Mouse (Mus musculus): ENCODE measurements at regions not wholly inside any gene's neighbourhood (a gene's known extent, or its start where the extent isn't known, plus 50 kb on each side); places are given as distances from the start of the nearest gene placed in this dataset.

DNA sequence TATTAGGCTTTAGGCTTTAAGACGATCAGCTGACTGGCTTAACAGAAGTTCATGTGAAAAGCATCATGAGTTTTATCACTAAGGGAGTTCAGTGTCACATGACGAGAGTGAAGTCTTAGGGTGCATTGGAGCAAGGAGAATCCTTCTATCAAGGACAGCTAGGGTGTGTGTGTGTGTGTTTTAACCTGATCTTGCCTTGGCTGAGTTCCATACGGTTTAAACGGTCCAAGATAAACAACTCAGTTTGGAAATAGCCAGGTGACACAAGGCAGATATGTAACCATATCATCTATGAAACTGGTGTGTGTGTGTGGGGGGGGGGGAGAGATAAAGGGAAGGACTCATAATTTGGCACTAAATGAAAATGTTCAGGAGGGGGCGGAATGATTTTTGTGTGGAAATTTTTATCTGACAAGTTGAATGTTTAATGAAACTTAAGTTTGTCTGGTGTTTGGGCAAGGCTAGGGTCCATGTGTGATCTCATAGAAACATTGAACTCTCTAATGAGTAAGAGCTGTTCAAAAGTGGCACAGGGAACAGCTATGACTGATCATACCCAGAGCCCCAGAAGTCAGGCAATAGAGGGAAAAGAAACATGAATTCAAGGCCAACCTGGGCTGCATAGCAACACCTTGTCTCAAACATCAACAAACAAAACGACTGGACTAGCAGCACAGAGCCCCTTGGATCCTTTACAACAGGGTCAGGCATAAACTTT lies 132.2 kb upstream of the Map3k1 start:
- no peak for ATAC-seq
- no peak for DNase-seq (ENCODE audit: low spot score)

DNA sequence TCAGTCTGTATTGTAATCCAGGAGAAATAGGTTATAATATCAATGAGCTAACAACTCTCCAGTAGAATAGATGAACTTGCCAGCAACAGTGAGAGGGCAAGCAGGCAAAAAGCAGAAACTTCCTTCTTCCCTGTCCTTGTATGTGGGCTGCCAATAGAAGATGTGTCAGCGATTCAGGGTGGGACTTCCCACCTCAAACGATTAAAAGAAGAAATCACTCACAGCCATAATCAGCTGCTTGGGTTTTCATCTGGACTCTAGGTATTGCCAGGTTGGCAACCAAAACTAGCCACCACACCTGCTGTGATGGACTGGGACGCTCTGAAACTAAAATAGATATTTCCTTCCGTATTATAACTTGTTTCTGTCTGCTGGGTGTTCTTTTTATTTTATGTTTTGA lies 133.2 kb upstream of the Map3k1 start:
- no peak overlapping the region for H3K9ac ChIP-seq (ENCODE audit: low read length)
- no peaks in the 10 kb centered on the region for H3K36me3 ChIP-seq (ENCODE audit: control insufficient read depth, insufficient read depth, low read length)
- peaks cover 4% of the 10 kb centered on the region; the same call in 1 of the 2 replicates for H3K4me1 ChIP-seq (ENCODE audit: control insufficient read depth, insufficient read depth, low read length)
- no peak overlapping the region for H3K4me2 ChIP-seq (ENCODE audit: low read length)
- no peak overlapping the region for H3K27ac ChIP-seq (ENCODE audit: low read depth, low read length)
- no peaks in the 10 kb centered on the region for H3K27me3 ChIP-seq (replicated peaks; ENCODE audit: control insufficient read depth, insufficient read depth, low read length)
- no peaks in the 10 kb centered on the region for H3K9me3 ChIP-seq (replicated peaks; ENCODE audit: control insufficient read depth, low read length)
- no peak overlapping the region for H3K4me3 ChIP-seq (ENCODE audit: low read depth, low read length)
- no peak for DNase-seq (ENCODE audit: low spot score)
- no peak for ATAC-seq
- 91% methylated on average over 4 of the region's 4 CpGs for WGBS

More for the DNA sequence above, 132.2 kb upstream of the Map3k1 start:
- no peaks in the 10 kb centered on the region for H3K36me3 ChIP-seq (ENCODE audit: control insufficient read depth, insufficient read depth, low read length)
- WGBS: 81% methylated on average over 6 of the region's 6 CpGs
- no peaks in the 10 kb centered on the region for H3K27me3 ChIP-seq (replicated peaks; ENCODE audit: control insufficient read depth, insufficient read depth, low read length)
- no peak overlapping the region for H3K27ac ChIP-seq (ENCODE audit: low read depth, low read length)
- H3K4me2 ChIP-seq (ENCODE audit: low read length): no peak overlapping the region
- H3K4me1 ChIP-seq (ENCODE audit: control insufficient read depth, insufficient read depth, low read length): peaks cover 4% of the 10 kb centered on the region; the same call in 1 of the 2 replicates
- no peak overlapping the region for H3K4me3 ChIP-seq (ENCODE audit: low read depth, low read length)
- no peaks in the 10 kb centered on the region for H3K9me3 ChIP-seq (replicated peaks; ENCODE audit: control insufficient read depth, low read length)
- H3K9ac ChIP-seq (ENCODE audit: low read length): no peak overlapping the region

DNA sequence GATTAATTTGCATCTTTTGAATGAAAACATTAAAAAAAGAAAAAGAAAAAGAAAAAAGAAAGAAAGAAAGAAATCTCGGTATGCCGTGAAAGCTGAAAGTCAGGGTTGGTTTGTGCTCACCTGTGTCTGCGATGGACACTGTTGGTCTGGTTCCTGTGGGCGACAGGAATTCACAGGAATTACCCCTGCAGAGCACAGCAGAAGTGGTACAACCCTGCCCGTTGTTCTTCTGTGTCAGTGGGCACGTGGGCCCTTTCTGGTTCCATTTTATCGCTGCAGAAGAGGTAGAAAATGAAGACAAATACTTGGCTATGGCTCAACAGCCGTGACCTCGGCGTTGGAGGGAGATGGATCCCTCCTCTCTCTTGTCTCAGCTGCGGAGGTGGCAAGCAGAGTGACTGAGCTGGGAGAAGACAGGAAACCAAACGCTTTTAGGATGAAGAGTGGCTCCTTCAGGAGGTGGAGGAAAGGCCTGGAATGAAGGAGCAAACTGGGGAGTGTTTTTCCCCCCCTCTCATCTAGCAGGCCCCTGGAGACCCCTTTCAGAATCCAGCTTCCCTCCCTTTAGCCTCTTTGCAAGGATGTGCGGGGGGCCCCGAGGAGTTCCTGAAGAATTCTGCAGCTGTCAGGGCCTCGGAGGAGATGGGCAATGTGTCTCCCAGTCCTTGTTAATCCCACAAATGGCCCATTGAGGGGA lies 134.7 kb upstream of the Map3k1 start:
- Histone ChIP-seq H3K9me3 (replicated peaks; ENCODE audit: control insufficient read depth, low read length) (no peaks in the 10 kb centered on the region), H3K27me3 (replicated peaks; ENCODE audit: control insufficient read depth, insufficient read depth, low read length) (no peaks in the 10 kb centered on the region), H3K4me2 (ENCODE audit: low read length) (no peak overlapping the region), H3K9ac (ENCODE audit: low read length) (no peak overlapping the region), H3K27ac (ENCODE audit: low read depth, low read length) (no peak overlapping the region), H3K36me3 (ENCODE audit: control insufficient read depth, insufficient read depth, low read length) (no peaks in the 10 kb centered on the region), H3K4me3 (ENCODE audit: low read depth, low read length) (no peak overlapping the region), H3K4me1 (ENCODE audit: control insufficient read depth, insufficient read depth, low read length) (peaks cover 4% of the 10 kb centered on the region; the same call in 1 of the 2 replicates)
- no peak for DNase-seq (ENCODE audit: low spot score)
- 58% methylated on average over 15 of the region's 15 CpGs for WGBS
- no peak for ATAC-seq

DNA sequence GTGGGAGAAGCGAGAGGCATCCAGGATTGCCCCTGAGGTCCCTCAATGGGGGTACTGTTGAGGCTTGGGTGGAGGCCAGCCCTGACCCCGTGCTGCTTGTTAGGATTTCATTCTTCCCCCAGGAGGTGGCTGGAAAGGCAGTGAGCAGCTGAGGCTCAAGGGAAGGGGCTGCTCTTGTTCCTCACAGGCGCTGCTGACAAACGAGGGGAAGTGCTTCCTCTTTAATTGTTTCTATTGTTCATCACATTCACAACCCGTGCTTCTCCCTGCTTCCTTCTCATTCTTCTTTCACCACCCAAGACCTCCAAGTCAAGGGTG lies 135.3 kb upstream of the Map3k1 start:
- ATAC-seq (peak; percentile 71), DNase-seq (ENCODE audit: low spot score) (peak; percentile 51)
- H3K27ac ChIP-seq (ENCODE audit: low read depth, low read length): no peak overlapping the region
- WGBS: 7% methylated on average over 5 of the region's 5 CpGs
- H3K9ac ChIP-seq (ENCODE audit: low read length): no peak overlapping the region
- H3K4me2 ChIP-seq (ENCODE audit: low read length): no peak overlapping the region
- no peaks in the 10 kb centered on the region for H3K27me3 ChIP-seq (replicated peaks; ENCODE audit: control insufficient read depth, insufficient read depth, low read length)
- H3K4me1 ChIP-seq (ENCODE audit: control insufficient read depth, insufficient read depth, low read length): peaks cover 4% of the 10 kb centered on the region; the same call in 1 of the 2 replicates
- H3K9me3 ChIP-seq (replicated peaks; ENCODE audit: control insufficient read depth, low read length): no peaks in the 10 kb centered on the region
- no peak overlapping the region for H3K4me3 ChIP-seq (ENCODE audit: low read depth, low read length)
- H3K36me3 ChIP-seq (ENCODE audit: control insufficient read depth, insufficient read depth, low read length): no peaks in the 10 kb centered on the region

DNA sequence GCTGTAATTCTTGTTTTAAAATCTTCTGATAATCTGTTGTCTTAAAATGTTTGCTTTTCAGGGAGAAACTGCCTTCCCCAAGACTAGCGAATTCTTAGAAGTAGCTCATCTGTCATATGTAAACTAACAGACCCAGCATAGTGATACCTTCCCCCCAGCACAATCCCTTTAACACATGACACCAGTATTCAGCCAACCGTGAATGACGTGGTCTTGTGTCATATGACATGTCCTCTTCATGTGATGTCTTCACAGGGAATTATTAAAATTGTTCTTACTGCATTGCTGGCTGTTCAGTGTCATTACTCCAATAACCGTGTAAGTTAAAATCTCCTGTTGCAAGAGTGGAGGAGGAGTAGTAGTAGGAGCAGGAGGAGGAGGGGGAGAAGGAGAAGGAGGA lies 137.5 kb upstream of the Map3k1 start:
- ATAC-seq (no peak), DNase-seq (ENCODE audit: low spot score) (no peak)
- Histone ChIP-seq H3K27ac (ENCODE audit: low read depth, low read length) (no peak overlapping the region), H3K4me1 (ENCODE audit: control insufficient read depth, insufficient read depth, low read length) (peaks cover 4% of the 10 kb centered on the region; the same call in 1 of the 2 replicates), H3K4me3 (ENCODE audit: low read depth, low read length) (no peak overlapping the region), H3K27me3 (replicated peaks; ENCODE audit: control insufficient read depth, insufficient read depth, low read length) (no peaks in the 10 kb centered on the region), H3K36me3 (ENCODE audit: control insufficient read depth, insufficient read depth, low read length) (no peaks in the 10 kb centered on the region), H3K9ac (ENCODE audit: low read length) (no peak overlapping the region), H3K9me3 (replicated peaks; ENCODE audit: control insufficient read depth, low read length) (no peaks in the 10 kb centered on the region), H3K4me2 (ENCODE audit: low read length) (no peak overlapping the region)
- WGBS: 88% methylated on average over 4 of the region's 4 CpGs

DNA sequence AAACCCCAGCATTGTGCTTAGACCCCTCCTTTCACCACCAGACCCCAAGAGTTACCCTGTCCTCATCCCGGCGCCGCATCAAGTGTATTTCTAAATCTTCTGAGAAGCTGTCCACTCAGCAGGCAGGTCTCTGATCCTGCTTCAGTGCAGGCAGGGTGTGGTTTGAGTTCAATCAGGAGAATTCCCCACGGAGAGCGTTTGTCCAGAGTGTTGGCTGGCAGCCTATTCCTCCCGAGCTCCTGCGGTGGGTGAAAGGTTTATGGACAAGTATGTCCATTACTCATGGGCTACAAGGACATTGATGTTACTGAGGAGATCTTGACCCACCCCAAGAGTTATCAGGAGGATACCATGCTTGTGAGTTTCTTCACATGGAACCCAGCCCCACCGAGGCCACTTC lies 138.0 kb upstream of the Map3k1 start:
- Histone ChIP-seq H3K4me2 (ENCODE audit: low read length) (no peak overlapping the region), H3K9me3 (replicated peaks; ENCODE audit: control insufficient read depth, low read length) (no peaks in the 10 kb centered on the region)
- WGBS: 94% methylated on average over 8 of the region's 8 CpGs

DNA sequence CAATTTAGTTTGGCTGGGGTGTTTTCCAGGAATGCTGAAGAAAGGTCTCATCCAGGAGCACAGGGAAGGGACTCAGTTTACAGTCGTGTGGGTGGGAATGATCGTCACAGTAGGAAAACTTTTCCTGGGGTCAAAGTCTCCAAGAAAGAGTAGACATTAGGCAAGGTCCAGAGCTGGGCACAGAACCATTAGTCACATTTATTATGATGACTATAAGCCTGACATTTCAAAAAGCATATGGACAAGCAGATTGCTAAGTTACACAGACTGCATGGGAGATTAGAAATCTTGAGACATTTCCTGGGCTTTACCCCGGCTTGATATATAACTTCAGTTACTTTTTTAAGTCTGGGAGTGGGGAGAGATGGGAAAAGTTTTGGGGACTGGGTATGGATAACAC lies 139.6 kb upstream of the Map3k1 start:
- Histone ChIP-seq H3K9ac (ENCODE audit: low read length) (no peak overlapping the region), H3K27me3 (replicated peaks; ENCODE audit: control insufficient read depth, insufficient read depth, low read length) (no peaks in the 10 kb centered on the region), H3K4me1 (ENCODE audit: control insufficient read depth, insufficient read depth, low read length) (peaks cover 4% of the 10 kb centered on the region; the same call in 1 of the 2 replicates), H3K36me3 (ENCODE audit: control insufficient read depth, insufficient read depth, low read length) (no peaks in the 10 kb centered on the region), H3K4me2 (ENCODE audit: low read length) (no peak overlapping the region), H3K9me3 (replicated peaks; ENCODE audit: control insufficient read depth, low read length) (no peaks in the 10 kb centered on the region), H3K27ac (ENCODE audit: low read depth, low read length) (no peak overlapping the region), H3K4me3 (ENCODE audit: low read depth, low read length) (no peak overlapping the region)
- no peak for DNase-seq (ENCODE audit: low spot score)
- 86% methylated on average over 3 of the region's 3 CpGs for WGBS
- no peak for ATAC-seq

More for the DNA sequence above, 138.0 kb upstream of the Map3k1 start:
- H3K4me3 ChIP-seq (ENCODE audit: low read depth, low read length): no peak overlapping the region
- peaks cover 4% of the 10 kb centered on the region; the same call in 1 of the 2 replicates for H3K4me1 ChIP-seq (ENCODE audit: control insufficient read depth, insufficient read depth, low read length)
- H3K27ac ChIP-seq (ENCODE audit: low read depth, low read length): no peak overlapping the region
- H3K36me3 ChIP-seq (ENCODE audit: control insufficient read depth, insufficient read depth, low read length): no peaks in the 10 kb centered on the region
- no peak for DNase-seq (ENCODE audit: low spot score)
- H3K27me3 ChIP-seq (replicated peaks; ENCODE audit: control insufficient read depth, insufficient read depth, low read length): no peaks in the 10 kb centered on the region
- ATAC-seq: no peak
- H3K9ac ChIP-seq (ENCODE audit: low read length): no peak overlapping the region

DNA sequence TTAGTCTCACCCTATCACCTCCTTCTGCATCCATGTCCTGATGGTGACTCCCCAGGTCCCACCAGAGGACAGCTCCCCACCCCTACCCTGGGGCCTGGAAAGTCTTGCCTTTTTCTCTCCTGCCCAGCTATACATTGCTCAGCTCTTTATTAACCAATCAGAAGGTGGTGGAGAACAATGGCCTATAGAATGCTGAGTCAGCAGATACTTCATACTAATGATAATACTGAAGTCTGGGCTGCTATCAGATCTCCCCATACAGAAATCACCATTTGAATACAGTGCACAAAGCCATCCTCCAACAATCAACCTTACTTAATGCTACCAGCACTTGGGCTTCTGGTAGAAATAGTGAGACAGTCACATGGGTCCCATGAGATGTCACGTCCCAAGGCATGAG lies 141.2 kb upstream of the Map3k1 start:
- WGBS: 91% methylated on average over 1 of the region's 1 CpGs
- ATAC-seq: no peak
- Histone ChIP-seq H3K9ac (ENCODE audit: low read length) (no peak overlapping the region), H3K4me3 (ENCODE audit: low read depth, low read length) (no peak overlapping the region), H3K27me3 (replicated peaks; ENCODE audit: control insufficient read depth, insufficient read depth, low read length) (no peaks in the 10 kb centered on the region), H3K36me3 (ENCODE audit: control insufficient read depth, insufficient read depth, low read length) (no peaks in the 10 kb centered on the region), H3K4me2 (ENCODE audit: low read length) (no peak overlapping the region), H3K9me3 (replicated peaks; ENCODE audit: control insufficient read depth, low read length) (no peaks in the 10 kb centered on the region), H3K27ac (ENCODE audit: low read depth, low read length) (no peak overlapping the region), H3K4me1 (ENCODE audit: control insufficient read depth, insufficient read depth, low read length) (no peaks in the 10 kb centered on the region)
- no peak for DNase-seq (ENCODE audit: low spot score)

DNA sequence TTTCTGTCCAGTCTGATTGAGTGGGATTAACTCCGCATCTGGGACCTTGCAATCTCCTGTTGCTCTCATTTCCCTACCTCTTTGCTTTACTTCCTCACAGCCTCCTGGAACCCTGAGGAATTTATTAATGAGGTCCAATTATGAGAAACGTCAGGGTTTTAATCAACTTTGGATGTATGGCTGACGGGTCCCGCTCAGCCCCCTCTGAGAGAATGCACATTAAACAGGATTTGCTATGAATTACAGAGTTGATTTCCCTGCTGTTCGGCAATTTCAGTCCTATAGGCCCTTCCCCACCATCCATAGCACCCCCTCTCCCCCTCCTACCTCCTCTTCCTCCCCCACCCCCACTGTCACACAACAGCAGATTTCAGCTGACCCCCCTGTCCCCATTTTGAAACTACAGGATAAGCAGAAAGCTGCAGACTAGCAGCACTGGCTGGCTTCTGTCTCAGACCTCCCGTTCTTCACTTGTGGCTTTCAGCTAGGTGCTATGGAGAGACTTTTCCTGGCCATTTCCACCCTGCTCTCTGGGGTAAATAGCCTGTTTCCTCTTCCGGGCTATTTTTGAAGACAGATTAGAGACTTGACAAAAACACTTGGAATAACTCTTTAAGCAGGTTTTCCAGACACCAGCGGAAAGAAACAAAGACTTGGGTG lies 145.2 kb upstream of the Map3k1 start:
- Histone ChIP-seq H3K4me2 (ENCODE audit: low read length) (no peak overlapping the region), H3K27ac (ENCODE audit: low read depth, low read length) (no peak overlapping the region), H3K36me3 (ENCODE audit: control insufficient read depth, insufficient read depth, low read length) (no peaks in the 10 kb centered on the region), H3K9me3 (replicated peaks; ENCODE audit: control insufficient read depth, low read length) (no peaks in the 10 kb centered on the region), H3K27me3 (replicated peaks; ENCODE audit: control insufficient read depth, insufficient read depth, low read length) (no peaks in the 10 kb centered on the region), H3K4me3 (ENCODE audit: low read depth, low read length) (no peak overlapping the region), H3K4me1 (ENCODE audit: control insufficient read depth, insufficient read depth, low read length) (no peaks in the 10 kb centered on the region), H3K9ac (ENCODE audit: low read length) (no peak overlapping the region)
- no peak for ATAC-seq
- WGBS: 14% methylated on average over 8 of the region's 8 CpGs
- no peak for DNase-seq (ENCODE audit: low spot score)

Data from forebrain, embryonic 14.5 days (tissue).